Mouse (Mus musculus) skeletal muscle tissue, adult 2 months (tissue): Measurements from ENCODE around the gene Amhr2.
A peak's percentile ranks its signal among the peaks of the same experiment; 100 is the strongest.

ENCODE experiments used
- DNase-seq: peaks from one replicate; pipeline ENCODE4 v3.0.0-alpha.2; 2012; ENCODE audit warnings: low read depth, low spot score

Amhr2 gene

GRCm38 (mm10) chr15:102445146-102445545, at the start of gene Amhr2:
TSS of gene Amhr2 (plus strand) at chr15:102445367.
- no peak for DNase-seq

GRCm38 (mm10) chr15:102398629-102399028, 46.5 kb upstream of the Amhr2 start:
- no peak for DNase-seq

- peak; percentile 97 for DNase-seq
Measured at GRCm38 (mm10) chr15:102399229-102400221, 45.6 kb upstream of the Amhr2 start.

- no peak for DNase-seq
Measured at GRCm38 (mm10) chr15:102400476-102401045, 44.6 kb upstream of the Amhr2 start.

DNA sequence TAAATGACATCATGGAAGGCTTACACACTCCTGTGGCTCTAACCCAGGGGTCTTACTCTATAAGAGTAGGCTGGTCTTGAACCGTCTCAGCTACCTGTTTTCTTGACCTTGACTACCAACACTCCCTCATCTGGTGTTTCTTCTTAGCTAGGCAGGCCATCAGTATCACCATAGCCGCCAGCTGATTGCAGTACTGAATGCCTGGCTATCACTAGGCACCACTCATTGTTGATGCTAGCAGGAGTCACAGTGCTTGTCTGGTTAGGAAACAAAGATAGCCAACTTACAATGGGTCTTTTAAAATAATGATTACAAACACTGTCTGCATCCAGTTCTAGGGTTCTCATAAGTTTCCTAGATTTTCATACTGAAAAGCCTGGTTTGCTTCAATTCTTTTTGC, 43.9 kb upstream of the Amhr2 start:
- DNase-seq = no peak

GRCm38 (mm10) chr15:102402210-102402609, 43.0 kb upstream of the Amhr2 start:
- DNase-seq = no peak

GRCm38 (mm10) chr15:102404608-102405488, 40.3 kb upstream of the Amhr2 start:
- DNase-seq = no peak

GRCm38 (mm10) chr15:102405489-102406195, 39.5 kb upstream of the Amhr2 start, which contains the start of gene Sp1:
TSS of gene Sp1 (plus strand) at chr15:102406143.
- DNase-seq = peak; percentile 100

DNA sequence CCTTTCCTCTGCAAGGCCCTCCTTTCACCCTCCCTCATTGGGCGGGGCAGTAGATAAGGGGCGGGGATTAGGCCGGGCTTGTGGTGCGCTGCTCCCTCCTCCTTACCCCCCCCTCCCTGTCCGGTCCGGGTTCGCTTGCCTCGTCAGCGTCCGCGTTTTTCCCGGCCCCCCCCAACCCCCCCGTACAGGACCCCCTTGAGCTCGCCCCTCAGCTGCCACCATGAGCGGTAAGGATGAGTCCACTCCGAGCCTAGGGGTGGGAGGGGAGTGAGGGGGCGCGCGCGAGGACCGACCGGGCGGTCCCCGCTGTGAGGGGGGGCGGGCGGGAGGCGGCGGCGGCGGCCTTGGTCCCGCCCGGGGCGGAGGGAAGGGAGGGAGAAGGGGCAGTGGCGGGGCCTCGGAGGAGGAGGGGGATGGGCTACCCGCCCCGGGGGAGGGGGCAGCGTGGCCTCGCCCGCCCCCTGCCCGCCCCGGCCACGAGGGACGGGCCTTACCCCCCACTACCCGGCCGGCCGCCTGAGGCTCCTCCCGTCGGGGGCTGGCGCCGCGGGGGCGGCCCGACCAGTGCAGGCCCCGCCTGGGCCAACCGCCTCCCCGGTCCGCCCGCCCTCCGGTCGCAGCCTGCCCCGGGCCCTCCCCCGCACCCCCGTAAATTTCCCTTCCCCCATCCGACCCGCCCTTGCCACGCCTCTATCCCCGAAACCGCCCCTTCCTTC, 38.8 kb upstream of the Amhr2 start:
- peak; percentile 86 for DNase-seq

DNA sequence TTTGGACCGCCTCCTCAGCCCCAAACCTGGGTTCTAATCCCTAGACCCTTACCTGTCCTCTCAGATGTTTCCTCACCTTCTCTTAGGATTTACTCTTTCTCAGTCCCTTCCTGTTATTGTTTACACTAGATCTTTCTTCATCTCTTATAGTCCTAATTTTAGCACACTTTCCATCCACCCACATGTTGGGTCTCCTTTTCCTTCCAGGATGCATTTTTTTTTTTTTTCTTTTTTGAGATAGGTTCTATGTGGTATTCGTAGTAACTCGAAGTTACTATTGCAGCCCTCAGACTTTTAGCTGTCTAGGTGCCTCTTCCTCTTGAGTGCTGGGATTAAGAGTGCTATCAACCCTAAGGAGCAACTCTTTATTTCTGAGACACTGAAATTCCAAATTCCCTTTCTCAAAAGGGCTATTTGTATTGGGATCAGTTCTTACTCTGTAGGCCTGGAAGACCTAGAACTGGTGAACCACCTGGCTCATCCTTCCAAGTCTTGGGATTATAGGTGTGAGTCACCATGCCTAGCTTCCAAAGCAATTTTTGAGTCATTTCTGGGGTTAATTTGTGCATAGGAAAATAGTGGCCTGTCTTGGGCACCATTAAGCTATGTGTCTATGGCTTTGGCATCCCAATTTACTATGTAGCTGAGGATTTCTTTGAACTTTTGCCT, 38.1 kb upstream of the Amhr2 start:
- DNase-seq = no peak

DNA sequence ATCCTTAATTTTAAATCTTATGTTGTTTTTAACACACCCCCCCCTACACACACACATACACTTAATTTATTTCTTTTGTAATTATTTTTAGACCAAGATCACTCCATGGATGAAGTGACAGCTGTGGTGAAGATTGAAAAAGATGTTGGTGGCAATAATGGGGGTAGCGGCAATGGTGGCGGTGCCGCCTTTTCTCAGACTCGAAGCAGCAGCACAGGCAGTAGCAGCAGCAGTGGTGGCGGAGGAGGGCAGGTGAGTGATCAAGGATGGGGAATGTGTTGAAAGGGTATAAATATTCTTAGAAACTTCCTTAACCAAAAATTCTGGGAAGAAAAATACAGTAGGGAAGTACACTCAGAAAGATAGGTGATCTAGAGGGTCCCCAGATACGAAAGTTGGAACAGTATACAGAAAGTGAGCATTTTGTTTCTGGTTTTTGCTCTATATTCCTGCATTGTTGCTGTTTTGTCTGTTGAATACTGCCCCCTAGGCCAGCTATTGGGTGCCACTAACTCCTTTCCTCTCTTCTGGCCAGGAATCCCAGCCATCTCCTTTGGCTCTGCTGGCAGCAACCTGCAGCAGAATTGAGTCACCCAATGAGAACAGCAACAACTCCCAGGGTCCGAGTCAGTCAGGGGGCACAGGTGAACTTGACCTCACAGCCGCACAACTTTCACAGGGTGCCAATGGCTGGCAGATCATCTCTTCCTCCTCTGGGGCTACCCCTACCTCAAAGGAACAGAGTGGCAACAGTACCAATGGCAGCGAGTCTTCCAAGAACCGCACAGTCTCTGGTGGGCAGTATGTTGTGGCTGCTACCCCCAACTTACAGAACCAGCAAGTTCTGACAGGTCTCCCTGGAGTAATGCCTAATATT, 37.2 kb upstream of the Amhr2 start:
- no peak for DNase-seq

GRCm38 (mm10) chr15:102408558-102409130, 36.5 kb upstream of the Amhr2 start:
- no peak for DNase-seq

GRCm38 (mm10) chr15:102409286-102409685, 35.9 kb upstream of the Amhr2 start:
- no peak for DNase-seq

DNA sequence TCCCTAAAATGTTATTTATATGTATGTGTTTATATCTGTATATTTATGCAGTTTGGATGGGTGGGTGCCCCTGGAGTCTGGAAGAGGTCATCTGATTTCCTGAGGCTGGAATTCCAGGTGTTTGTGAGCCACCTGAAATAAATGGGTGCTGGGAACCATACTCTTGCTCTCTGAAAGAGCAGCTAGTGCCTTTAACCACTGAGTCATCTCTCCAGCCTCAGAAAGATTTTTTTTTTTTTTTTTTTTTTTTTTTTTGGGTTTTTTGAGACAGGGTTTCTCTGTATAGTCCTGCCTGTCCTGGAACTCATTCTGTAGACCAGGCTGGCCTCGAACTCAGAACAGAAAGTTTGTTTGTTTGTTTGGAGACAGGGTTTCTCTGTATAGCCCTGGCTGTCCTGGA, 34.1 kb upstream of the Amhr2 start:
- DNase-seq = no peak

GRCm38 (mm10) chr15:102413687-102414086, 31.5 kb upstream of the Amhr2 start:
- DNase-seq = no peak

DNA sequence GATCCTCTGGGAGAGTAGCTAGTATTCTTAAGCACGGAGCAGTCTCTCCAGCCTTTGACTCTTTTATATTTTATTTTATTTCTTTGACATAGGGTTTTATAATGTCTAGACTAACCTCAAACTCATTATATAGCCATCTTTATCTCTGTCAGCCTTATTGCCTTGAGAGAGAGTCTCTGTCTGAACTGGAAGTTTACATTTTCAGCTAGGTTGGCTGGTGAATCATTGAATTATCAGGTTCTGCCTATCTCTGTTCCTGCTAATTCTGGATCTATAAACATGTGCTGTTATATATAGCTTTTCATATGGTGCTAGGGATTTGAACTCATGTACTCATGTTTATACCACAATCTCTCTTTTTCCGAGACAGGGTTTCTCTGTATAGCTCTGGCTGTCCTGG, 27.6 kb upstream of the Amhr2 start:
- no peak for DNase-seq

DNA sequence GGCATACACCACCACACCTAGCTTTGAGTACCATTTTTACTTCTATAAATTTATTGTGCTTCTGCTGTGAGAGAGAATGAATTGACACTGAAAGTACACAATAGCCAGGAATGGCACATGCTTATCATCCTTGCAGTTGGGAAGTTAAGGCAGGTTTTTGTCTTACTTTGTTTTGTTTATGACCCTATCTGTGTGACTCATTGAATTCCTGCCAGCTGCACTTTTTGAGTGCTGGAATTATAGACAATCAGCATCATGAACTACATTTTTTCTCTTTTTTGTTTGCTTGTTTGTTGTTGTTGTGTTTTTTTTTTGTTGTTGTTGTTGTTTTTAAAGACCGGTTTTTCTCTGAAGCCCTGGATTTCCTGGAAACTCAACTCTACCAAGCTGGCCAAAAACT, 24.2 kb upstream of the Amhr2 start:
- no peak for DNase-seq

GRCm38 (mm10) chr15:102421437-102421836, 23.7 kb upstream of the Amhr2 start:
- DNase-seq = peak; percentile 31
